Mouse (Mus musculus): Measurements from ENCODE around the gene Gdpd3.

Gdpd3 gene

DNA sequence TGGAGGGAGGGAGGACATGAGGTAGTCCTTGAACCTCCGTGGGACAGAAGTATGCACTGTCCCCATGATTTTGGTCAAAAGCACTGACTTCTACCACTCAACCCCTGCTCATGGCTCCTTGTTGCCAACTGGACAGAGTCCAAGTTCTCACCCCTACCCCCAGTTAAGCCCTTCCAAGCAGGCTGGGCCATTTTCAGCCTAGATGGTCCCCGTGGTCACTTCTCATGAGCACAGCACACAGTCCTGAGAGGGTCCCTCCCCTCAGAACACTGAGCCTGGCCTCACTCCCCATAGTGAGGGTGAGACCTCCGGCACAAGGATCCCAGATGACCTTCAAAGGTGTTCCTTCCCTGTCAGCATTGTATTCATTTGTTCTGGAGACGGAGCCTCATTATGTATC lies 23.0 kb downstream of the Gdpd3 start:
- in situ Hi-C loops (cut with MseI, MboI) = no loop called here

DNA sequence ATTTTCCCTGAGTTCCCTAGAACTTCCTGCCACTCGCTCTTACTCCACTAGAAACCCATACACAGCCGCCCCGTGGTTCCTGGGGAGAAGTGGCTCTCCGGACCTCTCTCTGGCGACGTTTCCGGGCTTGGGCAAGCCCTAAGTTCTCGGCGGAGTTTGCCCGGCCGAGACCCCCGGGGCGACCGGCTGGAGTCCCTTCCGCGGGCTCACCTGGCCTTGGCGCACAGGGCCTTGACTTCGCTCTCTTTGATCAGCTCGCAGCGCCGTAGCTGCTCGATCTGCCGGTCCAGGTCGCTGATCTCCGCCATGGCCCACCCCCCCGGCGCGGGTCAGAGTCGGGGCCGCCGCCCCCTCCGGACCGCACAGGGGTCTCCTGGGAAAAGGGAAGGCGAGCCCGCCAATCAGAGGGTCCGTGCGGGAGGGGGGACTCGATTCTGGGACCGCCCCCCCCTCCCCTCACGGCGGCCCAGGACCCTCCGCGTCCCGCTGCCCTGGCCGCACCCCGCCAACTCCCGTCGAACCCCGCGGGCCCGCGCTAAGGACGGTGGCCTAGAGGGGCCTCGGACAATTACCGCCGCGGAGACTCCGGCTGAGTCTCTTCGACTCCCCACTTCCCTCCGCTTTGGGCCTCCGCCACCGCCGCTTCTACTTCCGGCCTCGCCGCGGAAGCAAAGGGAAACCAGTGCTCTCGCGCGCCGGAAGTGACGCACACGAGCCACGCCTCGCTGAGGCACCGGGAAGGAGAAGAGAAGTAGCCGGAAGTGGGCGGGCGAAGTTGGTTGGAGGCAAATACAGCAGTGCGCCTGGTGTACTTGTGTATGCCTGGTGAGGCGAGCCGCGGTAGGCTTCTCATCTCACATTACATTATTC lies 26.0 kb downstream of the Gdpd3 start, which contains the start of gene Ppp4c:
Ppp4c (minus strand) TSS at position 646 of the 870 bp plus-strand sequence.
- in situ Hi-C loops (cut with MseI, MboI) = no loop called here

DNA sequence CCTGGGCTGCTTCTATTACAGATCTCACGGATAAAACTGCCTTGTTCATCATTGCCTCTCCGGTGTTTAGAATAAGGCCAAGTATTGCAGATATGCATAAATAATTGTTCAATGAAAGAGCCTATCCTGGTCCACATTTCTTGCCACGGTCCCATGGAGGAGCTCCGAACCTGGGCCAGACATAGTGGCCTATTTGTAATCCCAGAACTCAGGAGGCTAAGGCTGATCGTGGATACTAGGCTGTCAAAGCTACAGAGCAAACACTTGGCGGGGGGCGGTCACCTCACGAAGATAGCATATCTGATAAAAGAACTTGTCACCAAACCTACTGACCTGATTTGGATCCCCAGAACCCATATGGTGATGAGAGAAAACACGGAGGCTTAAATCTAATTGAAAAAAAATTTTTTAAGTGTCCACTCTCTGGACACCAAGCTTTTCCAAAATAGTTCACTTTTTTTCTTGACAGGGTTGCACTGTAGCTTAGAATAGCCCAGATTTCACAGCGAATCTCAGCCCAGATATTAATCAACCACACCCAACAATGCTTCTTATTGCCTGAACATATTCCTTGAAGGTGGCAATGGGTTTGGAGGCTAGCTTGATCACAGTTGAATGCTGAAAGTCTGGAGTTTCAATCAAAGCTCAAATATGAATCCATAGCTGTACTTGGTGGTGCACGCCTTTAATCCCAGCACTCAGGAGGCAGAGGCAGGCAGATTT lies 26.7 kb downstream of the Gdpd3 start:
- in situ Hi-C loops (cut with MseI, MboI) = no loop called here

DNA sequence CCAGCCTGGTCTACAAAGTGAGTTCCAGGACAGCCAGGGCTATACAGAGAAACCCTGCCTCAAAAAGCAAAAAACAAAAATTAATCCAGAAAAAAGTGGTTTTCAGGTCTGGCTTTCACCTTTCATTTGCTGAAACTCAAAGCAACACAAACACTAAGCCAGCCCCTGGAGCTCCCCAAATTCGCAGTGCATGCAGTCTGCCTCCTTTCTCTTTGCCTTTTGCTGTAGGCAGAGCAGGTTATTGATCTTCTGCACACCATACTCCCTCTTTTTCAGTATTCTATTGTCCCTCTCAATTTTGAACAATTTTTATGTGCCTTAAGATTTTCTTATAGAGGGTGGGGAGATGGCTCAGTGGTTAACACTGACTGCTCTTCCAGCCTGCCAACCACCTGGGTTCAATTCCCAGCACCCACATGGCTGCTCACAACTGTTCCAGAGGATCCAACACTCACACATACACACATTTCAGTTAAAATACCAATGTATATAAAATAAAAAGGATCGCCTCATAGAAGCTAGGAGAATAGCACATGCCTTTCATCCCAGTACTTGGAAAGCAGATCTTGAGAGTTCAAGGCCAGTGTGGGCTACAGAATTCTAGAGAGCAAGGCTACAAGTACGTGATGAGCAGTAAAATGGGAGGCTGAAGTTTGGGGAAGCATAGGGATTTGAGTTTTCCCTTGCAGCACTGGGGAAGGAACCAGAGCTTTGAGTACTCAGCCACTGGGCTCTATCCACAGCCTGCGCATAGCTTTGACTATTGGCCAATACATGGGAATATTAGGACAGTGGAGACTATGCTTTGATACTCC lies 27.5 kb downstream of the Gdpd3 start:
- in situ Hi-C loops (cut with MseI, MboI) = no loop called here

DNA sequence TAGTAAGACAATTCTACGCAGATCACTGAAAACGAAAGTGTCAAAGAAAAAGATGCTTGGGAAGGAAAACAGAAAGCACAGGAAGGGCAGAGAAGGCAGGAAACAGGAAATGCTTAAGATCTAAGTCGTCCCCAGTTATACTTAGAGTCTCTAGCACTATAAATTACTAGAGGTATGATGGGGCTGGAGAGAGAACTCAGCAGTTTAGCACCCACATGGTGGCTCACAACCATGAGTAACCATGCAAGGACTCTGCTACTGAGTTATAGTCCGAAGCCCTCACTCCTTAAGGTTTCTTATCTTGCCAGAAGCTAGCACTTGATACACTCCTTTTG lies 28.1 kb downstream of the Gdpd3 start:
- in situ Hi-C loops (cut with MseI, MboI) = no loop called here

DNA sequence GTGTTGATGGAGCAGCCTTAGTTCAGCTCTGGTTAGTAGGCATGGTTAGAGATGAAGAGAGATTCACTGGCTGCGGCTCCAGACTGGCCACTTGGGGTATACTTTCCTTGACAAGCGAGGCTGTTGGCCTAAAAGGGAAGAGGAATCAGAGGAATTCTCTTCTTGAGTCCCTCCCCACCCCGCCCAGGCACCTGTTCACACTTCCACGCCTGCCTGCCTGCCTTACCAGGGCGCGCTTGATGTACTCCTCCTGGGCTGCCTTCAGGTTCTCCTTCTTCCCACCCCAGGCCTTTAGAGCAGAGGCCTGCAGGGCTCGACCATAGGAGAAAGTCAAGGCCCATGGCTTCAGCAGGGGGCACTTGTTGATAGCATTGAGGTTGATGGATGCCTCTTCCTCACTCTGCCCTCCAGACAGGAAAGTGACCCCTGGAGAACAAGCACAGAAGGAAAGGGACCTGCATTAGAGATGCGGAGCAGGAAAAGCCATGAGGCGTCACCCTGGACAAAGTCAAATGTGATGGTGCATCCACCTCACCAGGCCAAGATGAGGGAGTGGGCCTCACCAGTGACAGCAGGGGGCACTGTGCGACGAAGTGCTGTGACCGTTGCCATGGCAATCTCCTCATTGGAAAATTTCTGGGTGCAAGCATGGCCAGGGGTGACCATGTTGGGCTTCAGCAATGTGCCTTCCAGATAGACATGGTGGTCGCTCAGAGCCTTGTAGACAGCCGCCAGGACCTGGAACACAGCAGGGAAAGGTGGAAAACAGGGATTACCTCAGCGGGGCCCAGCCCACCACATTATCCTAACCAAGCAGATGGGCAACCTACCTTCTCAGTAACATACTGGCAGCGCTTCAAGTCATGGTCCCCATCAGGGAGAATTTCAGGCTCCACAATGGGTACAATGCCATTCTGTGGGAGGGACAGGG lies 29.5 kb downstream of the Gdpd3 start:
- in situ Hi-C loops (cut with MseI, MboI) = no loop called here

DNA sequence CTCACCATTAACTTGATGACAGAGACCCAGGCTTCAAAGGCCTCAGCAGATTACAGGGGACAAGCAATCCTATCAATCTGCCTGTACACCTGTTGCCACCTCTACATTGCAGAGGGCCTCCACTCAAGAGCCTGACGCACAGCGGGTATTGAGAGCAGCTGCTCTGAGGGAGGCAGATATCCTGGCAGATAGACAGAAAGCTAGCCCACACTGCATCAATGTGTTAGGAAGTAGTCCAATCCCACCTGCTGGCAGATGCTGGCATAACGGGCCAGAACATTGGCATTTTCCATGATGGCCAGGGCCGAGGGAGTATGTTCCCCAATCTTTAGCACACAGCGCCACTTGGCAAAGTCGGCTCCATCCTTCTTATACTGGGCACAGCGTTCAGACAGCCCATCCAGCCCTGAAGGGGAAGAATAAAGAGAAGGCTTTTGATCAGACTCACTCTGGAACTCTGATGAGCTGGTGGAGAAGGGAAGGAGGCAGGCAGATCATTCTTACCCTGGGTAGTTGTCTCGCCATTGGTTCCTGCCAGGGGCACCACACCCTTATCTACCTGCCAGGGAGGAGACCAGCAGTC lies 30.3 kb downstream of the Gdpd3 start:
- in situ Hi-C loops (cut with MseI, MboI) = no loop called here

DNA sequence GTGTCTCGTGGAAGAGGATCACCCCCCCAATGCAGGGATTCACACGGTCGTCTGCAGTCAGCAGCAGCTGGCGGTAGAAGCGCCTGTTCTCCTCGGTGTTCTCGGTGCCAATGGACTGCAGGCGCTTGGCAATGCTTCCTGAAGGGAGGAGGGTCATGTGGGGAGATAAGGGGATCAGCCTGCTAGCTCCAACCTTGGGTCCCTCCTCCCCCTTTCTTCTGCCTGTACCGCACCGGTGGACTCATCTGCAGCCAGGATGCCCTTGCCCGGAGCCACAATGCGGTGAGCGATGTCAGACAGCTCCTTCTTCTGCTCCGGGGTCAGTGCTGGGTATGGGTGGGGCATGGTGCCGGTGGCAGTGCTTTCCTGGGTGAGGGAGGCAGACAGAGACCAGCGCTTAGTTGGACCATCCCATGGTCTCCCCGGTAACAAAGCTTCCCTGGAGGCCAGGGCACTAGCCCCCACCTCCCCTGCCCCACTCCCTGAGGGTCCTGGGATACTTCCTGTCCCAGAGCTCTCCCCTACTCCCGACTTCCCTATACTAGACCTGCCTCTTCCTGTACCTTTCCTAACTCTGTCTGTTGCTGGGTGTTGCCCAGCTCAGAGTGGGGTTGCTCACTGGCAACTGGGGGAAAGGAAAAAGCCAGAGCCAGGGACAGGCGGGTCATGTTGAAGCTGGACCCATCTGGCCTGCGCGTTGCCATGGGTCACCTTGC lies 31.4 kb downstream of the Gdpd3 start, which contains the start of gene Fam57b:
Fam57b (plus strand) TSS at position 258 of the 716 bp plus-strand sequence.
- in situ Hi-C loops (cut with MseI, MboI) = no loop called here

DNA sequence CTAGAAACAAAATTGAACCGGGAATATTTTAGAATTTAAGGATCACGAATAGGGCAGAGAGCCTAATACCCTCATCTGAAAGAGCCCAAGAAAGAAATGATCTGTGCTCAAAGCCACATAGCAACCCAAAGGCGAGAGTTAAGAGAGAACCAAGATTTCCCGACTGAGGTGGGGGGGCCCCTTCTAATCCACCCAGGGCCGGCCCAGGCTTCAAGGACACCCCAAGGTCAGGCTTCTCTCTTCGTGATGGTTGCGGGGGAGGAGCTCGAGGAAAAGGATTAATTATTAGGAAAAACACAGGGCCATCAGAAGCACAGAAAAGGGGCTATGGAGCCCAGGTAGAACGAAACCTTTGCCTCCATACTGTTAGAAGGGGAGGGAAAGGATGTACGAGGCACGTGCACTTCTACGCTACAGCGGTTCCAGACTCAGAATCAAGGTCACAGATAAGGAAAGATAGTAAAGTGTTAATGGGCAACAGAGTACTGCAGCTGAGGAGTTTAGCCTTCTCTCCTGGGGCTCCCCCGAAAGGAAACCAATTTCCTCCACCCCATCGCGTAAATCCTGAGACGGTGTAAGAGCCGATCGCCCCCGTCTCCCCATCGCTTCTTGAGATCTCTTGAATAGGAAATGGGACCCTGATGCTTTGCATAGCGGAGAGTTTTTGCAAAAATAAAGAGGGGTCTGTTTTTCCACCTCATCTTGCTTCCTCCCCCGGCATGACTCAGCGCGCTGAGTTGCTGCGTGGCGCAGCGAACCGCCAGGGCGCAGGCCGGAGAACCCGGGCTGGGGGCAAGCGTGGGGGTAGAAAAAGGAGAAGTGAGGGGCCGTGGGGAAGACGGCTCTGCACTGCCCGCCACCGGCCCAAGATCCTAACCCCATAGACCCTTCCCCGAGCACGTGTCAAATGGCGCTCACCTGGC lies 32.3 kb downstream of the Gdpd3 start:
- in situ Hi-C loops (cut with MseI, MboI) = no loop called here

DNA sequence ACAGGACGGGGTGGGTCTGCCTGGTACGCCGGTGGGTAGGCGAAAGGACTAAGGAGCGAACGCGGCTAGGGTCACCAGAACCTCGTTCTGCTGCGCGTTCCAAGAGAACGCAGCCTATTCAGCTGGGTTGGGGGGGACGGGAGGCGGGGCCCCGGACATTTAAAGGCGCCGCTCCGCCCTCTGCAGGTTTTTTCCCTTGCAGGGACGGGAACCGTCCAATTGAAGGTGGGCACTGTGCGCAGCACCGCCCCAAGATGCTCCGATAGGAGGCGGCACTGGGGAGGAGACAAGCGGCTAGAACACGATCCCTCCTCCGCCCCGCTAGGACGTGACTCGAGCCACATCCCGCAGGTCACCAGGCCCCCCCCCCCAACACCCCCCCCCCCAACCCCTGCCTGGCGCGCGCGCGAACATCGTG lies 32.9 kb downstream of the Gdpd3 start:
- in situ Hi-C loops (cut with MseI, MboI) = no loop called here

DNA sequence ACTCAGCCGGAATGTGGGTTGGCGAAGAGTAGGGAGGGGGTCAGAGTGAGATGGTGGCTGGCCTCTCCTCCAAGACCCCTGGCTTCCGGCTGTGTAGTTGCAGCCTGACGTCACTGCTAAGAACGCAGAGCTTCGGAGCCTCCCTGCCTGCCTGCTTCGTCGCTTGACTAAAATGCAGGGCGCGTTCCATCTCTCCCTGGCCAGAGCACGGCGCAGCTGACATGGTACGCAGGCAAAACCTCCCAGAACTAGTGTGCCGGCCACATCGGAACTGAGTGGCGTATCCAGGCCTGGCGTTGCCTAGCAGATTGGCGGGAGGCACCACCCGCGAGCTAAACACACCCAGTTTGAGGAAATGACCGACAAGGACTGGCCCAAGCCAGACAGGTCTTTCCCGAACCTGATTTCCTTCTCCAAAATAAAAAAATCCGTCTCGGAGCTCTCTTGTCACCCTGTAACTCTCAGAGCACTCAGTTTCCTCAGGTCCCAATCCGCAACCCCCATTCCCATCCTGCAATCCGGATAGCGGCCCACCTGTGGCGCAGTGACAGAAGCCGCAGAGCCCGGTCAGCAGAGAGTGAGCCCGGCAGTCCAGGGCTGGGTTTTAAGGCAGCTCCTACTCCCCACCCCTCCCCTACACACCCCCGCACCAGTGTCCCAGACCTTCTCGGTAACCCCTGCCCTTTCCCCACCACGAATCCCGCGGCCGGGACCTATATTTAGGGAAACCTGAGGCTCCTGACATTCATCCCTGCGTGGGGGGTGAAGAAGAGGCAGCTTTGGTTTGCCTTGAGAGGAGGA lies 33.5 kb downstream of the Gdpd3 start:
- in situ Hi-C loops (cut with MseI, MboI) = no loop called here

DNA sequence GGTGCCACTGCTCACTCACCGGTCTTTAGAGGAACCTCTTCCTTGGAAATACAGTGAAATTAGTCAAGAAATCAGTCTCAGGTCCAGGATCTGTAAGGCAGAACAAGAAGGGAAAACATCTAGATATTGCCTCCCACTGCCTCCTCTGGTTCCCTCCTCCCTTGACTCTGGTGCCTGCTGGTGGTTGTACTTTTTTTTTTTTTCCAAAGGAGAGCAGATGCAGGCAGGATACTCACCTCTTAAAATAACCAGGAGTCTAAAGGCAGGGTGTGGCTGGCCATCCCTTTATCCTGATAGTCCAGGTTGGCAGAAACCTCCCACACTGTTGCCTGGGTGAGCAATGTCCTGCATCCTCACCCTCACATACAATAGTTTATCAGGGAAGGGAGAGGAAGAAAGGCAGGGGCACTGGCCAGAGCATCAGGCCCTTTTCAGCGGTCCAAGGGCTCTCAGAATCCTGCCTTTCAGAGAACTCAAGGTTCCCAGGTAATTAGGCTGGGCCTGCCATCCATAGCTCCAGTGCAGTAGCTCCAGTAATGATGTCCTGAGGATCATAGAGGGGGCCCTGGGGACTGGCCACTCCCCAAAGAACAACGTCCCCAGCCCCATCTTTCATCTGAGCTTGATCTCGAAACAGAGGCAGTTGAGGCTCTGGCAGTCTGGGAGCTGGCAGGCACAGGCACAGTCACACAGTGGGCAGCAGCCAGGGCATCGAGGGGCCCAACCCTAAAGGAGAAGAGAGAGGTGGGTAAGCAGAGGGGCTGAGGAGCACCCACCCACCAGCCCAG lies 34.3 kb downstream of the Gdpd3 start:
- in situ Hi-C loops (cut with MseI, MboI) = no loop called here

DNA sequence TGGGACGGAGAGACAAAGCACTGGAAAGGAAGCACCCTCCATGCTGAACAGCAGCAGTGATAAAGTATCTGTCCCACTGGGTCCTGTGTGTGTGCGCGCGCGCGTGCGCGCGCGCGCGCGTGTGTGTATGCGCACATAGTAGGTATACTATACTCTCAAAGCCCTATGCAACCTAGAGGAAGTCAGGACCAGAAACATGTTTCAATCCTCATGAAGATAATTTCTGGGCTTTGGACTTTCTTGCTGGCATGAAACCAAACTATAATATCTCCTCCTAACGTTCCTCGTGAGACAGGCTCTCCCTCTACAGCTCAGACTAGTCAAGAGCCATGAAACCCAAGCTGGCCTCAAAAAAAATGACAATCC lies 34.9 kb downstream of the Gdpd3 start:
- in situ Hi-C loops (cut with MseI, MboI) = no loop called here

DNA sequence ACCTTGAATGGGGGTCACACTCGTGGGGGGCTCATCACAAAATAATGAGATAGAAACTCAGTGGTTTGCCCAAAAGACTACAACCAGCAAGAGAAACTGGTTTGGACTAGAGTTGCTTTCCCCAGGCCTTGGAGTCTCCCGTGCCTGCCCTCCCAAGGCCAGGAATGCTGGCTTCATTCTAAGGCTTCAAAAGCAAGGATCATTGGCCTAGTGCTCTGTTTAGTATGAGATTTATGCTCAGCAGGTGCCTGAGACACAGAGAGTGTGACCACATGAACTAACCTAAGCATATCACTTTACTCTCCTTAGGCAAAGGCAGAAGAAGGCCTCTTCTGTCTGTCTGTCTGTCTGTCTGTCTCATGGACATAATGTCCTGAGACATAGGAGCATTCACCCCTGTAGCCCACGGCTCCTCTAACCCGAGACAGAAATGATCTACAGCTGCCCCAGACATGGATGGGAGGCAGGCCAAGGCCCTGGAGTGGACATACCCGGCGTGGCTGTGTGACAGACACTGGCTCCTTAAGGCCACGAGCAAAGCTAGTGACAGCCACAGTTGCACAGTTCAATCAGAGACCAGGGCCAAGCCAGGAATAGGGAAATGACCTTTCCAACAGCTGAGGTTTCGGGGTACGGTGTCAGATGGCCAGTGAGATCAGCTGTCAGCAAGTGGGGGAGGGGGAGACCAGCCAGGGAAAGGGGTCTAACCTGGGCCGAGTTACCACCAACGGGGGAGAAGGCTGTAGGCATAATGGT lies 36.2 kb downstream of the Gdpd3 start:
- in situ Hi-C loops (cut with MseI, MboI) = no loop called here

DNA sequence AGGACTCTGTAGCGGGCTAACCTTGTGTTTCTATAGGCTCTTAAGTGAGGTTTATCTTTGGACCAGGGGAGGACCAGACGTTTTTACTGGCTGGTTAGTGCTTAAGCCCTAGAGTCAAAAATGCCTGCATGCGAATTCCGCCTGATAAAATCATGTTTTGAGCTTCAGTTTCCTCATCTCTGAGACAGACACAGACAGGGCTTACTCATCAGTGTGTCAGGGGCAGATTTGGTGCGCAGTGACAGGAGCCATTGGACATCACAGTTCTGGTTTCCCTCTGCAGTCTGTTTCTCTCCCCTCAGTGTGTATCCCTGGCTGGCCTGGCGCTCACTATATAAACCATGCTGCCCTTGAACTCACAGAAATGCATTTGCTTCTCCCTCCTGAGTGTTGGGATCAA lies 37.0 kb downstream of the Gdpd3 start:
- in situ Hi-C loops (cut with MseI, MboI) = no loop called here

DNA sequence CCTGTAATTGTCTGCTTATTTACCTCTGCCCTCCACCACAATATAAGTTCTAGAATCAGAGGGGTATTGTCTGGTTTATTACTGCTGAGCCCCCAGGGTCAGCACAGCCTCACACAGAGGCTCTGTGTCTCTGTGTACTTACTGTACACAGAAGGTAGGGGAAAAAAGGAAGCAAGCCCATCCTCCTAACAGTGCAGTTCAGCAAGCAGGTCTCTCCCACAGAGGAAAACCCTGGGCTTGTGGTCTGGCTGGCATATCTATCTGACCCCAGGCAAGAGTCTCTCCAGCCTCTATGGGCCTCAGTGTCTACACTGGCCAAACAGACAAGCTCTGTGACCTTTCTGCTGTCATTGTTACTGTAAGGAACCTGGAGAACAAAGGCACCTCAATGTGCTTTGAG lies 37.6 kb downstream of the Gdpd3 start:
- in situ Hi-C loops (cut with MseI, MboI) = no loop called here

DNA sequence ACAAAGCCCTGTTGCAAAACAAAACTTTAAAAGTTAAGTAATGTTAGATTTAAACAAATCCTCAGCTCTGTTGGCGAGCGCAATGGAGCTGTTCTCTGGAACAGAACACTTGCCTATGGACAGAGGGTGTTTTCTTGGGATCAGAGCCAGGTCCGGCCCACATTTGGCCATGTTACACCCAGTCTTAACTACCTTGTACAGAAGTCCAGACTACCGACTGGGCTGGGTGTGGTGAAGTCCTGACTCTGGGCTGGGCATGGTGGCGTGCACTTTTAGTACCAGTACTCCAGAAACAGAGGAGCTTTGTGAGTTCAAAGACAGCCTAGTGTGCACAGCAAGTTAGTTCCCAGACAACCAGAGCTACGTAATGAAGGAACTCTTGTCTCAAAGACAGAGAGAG lies 40.8 kb downstream of the Gdpd3 start:
- in situ Hi-C loops (cut with MseI, MboI) = no loop called here

Data from mouse trophoblast stem cell (cell line).